Mouse (Mus musculus) cerebellum, postnatal 14 days (tissue): Measurements from ENCODE around the gene Cbx8.

Experiments used
- DNase-seq, 2 experiments: peaks; one replicate each; pipeline ENCODE4 v3.0.0; 2021; ENCODE audit warnings: mixed read lengths in 2 of 2

Cbx8 gene

DNA sequence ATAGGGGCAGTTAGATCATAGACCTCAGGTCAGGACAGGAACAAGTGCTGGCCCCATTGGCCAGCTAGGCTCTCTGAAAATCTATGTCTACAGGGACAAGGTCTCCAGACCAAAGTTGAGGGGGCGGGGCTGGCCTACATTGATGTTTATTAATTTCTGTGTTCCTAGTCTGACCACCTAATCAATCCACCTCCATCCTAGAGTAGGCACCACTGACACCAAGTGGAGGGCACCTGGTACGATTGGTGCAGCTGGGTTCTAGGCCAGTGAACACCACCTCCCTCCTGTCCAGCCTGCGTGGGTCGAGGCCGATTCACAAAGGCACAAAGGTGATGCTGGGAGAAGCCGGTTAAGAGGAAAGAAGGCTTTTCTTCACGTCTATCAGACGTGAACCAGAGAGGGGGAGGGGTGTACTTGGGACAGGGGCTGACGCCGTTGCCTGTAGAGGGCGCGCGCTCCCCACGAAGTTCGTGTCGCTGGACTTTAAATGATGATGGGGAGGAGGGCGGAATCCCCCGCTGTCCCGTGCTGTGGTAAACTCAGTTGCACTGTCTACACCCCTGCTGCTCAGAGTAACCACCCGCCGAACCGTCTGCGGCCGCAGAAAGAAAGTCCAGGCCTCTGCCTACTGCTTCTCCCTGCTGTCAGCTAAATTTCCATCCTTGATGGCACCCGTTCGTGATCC, 6.8 kb downstream of the Cbx8 start:
- DNase-seq, result peak; percentile 91 to 94

DNA sequence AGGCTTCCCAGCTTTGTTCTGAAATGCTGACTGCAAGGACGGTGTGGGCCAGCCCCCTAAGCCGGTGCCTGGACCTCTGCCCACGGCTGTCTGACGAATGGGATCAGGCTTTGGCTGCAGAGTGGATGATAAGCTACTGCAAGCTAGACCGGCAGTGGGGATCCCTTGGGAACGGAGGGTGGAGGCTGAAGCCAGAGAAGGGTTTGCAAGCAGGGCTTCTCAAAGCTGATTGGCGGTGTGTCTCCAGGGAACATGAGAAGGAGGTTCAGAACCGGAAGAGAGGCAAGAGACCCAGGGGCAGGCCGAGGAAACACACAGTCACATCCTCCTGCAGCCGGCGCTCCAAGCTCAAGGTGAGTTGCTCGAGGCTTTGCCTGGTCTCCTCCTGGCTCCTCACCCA, 14.6 kb downstream of the Cbx8 start:
- DNase-seq, result peak; percentile 44 to 56

DNA sequence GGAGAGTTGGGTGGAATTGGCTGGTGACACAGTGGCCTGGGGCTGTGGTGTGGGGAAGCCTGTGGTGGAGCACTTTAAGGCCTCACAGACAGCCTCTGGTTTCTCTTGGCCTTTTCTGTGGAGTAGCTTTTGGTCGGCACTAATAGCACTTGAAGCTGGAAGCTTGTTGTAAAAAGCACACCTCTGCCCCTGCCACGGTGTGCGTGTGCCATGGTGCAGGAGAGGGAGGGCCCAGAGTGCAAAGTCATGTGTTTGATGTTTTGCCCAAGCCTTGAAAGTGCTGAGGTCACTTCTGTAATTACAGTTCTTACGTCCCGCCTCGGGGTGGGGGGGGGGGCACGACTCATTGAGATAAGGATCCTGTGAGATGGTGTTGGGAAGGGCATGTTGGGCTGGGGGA, 16.5 kb downstream of the Cbx8 start:
- no peak for DNase-seq

DNA sequence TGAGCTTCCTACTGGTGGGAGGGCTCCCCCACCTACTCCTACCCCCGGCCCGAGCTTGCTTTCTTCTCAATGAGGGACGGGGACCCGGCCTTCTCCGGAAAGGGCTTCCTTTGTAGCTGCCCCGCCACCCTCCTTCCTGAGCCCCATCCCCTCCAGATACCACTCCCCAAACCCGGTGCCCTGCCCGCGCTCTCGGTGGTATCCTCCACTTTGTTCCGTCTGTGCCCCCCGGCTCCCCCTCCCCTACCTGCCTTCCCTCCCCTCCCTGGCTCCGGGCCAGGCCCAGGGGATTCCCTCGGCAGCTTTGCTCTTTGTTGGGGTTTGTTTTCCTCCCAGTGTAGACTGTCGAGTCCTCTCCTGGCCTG, 17.2 kb downstream of the Cbx8 start:
- peak; percentile 35 to 51 for DNase-seq

DNA sequence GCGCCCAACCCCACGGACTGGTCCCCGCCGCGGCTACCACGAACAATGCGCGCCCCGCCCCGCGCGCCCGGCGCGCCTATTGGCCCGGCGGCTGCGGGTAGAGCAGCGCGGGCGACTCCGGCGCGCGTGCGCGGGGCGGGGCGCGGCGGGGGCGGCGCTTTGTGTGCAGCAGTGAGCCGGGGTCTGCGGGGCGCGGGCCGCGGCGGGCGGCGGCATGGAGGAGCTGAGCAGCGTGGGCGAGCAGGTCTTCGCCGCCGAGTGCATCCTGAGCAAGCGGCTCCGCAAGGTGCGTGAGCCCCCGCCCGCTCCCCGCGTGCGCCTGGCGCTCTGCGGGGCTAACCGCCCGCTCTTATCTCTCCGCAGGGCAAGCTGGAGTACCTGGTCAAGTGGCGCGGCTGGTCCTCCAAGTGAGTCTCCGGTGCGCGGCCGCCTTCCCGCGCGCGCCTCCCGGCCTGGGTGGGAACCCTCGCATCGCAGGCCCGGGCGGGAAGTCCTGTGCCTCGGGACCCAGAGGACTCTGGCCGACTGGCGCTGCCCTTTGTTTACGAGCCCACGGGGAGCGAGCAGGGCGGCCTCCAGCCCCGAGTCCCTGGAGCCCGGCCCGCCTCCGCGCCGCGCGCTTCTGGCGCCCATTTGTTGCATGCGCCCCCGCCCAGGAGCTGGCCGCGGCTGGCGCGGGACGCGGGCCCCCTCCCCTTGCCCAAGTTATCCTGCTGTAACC, 17.7 kb downstream of the Cbx8 start, which contains the start of gene Cbx2:
Cbx2 (plus strand) TSS at position 68 of the 721 bp plus-strand sequence.
- peak; percentile 87 to 93 for DNase-seq

DNA sequence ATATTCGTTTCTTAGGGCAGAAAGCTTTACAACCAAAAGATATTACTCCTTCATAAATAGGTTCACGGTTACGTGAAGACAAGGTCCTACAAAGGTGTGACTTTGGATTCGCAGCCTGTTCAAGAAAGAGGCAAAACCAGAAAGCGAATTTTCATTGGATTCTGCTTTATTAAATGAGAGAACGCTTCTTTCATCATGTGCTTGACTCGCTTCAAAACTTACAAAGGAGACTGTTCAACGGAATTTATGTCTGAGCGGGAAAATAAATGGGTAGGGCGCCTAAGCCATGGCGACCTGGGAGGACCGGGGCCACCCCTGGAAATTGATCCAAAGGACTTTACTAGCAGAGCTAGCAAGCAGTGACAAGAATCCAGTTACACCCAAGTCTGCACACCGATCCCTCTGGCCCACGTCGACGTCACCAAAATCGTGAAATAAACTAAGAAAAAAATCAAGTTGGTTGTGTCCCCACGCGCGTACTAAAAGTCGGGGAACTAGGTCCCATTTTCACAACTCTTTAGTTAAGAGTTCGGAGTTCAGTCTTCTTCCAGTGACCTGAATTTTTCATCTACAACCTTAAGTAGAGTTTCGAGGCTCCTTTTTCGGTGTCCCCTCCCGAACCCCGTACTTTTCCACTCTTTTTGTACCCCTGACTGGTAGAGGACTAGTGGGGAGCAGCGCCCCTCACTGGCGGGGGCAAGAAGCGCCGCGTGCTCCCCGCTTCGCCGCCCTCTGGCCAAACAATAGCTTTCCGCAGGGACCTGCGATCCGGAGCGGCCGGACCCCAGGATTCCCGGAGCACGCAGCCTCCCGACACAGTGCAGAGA, 18.5 kb downstream of the Cbx8 start:
- no peak for DNase-seq

DNA sequence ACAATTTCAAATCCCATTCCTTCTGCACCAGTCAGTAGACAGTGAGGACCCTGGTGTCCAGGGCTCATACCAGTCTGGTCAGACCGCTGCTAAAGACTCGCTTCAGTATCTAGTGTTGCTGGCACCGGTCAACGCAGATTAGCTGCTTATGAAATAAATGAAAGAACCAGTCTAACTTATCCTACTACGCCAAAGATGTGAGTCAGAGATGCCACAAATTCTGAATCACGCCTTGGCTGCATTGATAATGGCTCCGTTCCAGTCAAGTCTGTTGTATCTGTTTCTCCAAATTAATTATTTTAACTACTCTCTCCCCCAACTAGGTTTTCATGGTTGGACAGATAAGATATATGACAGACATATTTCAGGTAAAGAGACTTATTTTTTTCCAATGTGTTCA, 19.6 kb downstream of the Cbx8 start:
- DNase-seq, result no peak

DNA sequence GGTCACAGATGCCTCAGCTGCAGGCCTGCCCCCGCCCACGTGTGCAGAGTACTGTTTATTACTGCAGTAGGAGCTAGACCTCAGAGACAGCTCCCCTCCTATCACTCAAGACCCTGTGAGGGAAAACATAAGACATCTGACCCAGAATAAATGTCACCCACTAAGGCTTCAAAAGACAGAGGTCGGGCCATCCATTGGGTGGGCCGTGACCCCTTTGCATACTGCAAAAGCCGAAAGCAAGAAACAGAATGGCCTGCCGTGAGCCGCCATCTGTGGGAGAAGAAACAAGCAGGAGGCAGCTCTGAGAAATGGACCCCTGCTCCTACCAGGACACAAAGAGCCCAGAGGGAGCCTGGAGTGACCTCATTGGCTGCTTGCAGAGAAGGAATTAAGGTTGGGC, 23.3 kb downstream of the Cbx8 start:
- no peak for DNase-seq

DNA sequence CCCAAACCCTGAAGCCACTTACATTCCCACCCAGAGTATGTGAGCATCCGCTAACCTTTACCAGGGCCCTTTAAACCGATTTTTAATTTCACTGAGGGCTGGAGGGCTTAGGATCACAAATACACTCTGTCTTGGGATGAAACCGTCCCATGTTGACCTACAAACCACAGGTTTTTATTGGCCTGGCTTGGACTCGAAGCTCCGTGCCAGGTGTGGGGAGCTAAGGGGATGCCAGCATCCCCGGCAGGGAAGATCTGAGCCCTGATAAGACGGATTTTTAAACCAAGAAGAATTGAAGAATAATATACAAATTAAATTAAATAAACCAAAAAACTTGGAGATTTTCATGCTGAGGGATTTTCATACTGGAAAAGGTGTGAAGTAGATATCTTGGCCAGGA, 26.3 kb downstream of the Cbx8 start:
- DNase-seq, result peak; percentile 53 to 59

DNA sequence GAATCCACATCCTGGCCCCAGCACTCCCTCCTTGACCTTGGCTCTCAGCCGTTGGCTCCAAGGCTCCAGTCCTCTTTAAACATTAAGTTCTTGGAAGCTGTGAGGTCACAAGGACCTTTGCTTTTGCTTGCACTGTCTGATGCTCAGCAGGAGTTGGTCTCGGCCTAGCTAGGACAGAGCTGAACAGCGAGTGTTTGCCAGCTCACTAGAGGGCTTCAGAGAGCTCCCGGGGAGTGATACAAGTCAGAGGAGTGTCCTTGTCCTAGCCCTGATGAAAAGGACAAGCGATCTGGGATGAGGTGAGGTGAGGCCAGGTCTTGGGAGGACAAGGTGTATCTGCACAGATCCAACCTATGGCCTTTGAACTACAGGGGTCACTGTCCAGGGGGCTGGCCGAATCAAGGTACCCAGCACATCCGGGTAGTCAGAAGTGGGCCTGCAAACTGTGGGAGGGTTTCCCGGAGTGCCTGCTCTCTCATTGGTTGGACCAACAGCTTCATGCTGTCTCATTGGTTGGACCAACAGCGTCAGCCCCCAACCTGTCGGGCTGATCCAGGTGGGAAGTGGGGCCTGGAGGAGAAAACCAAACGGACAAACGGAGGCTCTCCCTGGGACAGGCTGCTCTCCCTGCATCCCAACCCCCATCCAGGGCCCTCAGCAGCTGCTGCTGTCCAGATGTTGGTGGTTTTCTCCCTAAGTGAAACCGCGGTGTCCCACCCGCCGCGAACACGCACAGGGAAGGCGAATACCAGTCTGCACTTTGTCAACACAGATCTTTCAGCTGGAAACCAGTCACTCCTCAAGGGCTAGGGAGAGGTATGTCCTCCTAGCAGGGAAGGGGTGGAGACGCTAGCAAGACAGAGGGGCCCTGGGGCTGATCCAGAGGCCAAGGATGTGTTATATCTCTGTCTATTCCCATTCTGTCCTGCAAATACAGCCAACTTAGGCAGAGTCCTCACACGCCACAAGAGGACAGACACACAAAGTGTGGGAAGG, 33.0 kb downstream of the Cbx8 start:
- DNase-seq, result no peak

DNA sequence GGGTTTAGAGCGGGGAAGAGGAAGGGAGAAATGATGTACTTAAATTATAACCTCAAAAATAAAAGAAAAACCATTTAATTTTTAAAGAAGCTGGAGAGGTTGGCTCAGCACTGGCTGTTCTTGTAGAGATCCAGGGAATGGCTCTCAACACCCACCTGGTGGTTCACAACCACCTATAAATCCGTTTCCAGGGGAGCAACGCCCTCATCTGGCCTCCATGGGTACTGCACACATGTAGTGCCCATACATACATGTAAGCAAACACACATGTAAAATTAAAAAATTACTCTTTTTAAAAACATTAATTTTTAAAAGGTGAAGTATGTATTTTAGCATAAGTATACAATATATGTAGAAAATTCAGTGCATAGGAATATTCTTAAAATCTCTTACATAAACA, 34.3 kb downstream of the Cbx8 start:
- DNase-seq, result no peak

DNA sequence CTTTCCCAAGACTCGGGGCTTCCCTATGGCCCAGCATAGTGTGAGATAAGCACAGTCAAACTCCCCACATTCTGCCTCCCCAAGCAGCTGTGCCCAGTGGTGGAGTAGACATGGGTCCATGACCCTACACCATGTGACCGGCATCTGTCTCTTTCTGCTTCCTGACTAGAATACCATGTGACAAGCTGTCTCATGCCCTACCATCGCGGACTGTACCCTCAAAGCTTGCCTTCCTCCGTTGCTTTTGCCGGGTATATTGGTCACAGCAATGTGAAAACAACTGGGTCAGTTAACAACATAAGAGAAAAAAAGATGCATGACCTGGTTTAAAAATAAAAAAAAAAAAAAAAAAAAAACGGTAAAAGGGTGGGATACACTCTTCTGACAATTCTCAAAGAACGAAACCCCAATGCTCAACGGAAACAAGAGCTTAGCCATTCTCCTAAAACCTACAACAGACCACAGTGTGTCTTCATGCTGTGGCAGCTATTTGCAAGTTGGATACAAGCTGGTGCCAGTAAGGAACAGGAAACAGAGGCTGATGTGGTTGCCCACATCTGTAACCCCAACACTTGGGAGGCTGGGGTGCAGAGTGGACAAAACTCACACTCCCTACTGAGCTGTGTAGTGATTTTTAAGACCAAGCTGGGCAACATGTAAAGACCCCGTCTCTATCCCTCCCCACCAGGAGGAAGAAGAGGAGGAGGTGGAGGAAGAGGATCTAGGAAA, 35.1 kb downstream of the Cbx8 start:
- DNase-seq, result no peak

DNA sequence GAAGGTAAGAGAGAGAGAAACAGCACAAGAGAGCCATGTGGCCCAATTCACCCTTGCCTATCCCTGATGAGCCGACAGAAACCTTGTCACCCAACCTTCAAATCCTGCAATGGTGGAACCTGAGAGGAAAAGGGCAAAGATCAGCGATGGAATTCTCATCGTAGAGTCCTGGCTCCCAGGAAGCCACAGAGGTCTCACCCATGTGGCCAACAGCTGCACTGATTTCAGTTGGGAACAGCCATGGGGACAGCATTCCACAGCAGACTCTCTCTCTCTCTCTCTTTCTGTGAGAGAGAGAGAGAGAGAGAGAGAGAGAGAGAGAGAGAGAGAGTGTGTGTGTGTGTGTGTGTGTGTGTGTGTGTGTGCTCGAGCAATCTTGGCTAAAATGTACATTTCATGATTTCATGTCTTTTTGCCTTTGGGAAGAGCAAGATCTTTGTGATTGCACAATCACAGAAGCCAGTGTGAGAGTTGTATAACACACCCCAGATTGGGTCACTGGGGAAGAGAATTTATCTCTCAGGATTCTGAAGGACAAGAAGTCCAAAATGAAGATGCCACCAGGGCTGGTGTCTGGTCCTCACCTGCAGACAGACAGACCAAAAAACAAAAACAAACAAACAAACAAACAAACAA, 39.2 kb downstream of the Cbx8 start:
- DNase-seq, result no peak

DNA sequence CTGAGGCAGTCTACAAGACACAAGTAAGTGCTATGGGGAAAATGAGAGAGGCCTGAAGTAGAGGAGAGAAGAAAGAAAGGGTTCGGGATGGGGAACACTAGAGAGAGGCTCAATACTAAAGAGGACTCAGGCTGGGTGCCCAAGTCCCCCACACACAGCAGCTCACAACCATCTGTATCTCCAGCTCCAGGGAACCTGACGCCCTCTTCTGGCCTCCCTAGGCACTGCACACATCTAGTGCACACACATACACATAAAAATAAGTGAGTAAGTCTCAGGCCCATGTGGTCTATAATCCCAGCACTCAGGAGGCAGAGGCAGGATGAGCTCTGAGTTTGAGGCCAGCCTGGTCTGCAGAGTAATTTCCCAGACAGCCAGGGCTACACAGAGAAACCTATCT, 39.9 kb downstream of the Cbx8 start:
- peak in 1 of 2 experiments; percentile 48 for DNase-seq

DNA sequence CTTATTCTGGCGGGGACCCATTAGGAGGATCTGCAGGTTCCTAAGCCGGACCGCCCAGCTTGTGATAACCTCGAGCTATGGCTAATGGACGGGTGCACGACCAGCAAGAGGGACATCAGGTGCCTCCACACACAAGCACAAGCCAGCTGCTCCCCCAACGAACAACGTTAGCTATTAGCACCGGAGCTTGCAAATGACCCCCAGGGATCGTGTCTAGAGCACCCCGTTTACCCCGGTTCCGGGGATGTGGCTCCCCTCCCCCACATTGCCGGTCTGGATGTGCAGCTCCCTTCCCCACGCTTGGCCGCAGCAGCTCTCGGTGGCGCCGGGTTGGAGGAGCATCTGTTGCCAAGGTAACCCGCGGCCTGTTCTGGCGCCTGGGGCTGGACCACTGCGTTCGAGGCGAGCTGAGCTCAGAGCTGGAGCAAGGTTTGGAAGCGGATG, 41.4 kb downstream of the Cbx8 start:
- DNase-seq, result peak; percentile 80 to 81

DNA sequence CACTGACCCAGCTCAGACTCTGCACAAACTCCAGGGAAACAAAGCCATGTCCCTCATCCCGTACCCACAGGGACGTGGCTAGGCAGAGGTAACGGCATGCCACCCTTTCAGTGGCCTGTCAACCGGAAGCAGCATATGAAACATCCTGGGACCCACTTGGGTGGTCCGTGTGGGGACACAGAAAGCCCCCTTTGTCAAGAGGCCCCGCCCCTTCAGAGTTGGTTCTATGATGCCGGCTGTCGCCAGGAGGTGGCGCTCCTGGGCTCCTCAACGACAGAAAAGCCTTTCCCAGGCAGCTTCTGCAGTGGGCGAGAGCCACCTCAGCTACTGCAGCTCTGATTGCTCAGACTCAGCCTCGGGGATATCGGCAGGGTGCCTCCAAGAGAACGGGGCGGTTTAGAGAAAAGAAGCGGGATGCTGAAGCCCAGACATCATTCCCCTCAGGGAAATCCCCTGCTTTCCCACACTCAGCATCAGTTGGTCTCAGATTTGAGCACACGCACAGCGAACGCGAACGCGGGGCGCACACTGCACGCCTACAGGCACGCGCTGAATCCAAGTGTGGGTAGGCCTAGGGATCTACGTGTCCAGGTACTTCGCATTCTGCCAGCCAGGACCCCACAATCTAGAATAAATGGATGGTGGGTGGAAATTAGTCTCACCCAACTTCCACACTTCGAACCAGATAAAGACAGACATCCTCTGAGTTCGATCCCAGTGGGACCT, 42.1 kb downstream of the Cbx8 start:
- peak; percentile 93 to 94 for DNase-seq

DNA sequence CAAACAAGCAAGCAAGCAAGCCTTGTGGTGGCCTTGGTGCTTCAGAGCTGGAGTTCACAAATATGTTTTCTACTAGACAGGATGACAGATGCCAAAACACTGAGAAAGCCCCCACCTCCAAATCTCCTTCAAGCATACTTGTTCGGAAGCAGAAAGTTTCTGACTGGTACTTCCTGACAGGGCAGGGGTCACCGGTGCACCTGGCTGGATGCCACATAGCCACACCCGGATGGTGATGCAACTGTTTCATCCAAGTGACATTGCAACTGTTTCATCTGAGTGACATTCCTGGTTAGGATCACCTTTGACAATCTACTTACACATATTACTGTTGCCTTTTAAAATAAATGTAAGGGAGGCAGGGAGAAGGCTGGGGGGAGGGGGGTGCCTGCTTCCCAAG, 43.6 kb downstream of the Cbx8 start:
- no peak for DNase-seq

DNA sequence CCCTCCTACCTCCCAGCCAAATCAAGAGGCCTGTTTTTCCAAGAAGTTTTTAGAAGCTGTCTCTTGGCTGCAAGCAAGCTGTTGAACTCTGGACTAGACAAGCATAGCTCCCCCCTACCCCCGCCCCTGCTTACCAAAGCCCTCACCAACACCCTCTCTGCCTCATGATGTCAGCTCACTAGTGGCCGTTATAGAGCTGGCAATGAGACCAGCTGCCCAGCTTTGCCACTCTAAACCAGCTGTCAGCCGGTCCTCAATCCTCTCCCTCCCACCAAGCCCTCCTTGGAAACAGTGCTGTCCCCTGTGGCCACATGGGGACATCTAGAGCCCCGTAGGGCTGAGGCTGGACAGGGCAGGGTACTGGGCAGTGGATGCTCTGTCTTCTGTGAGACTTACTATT, 45.3 kb downstream of the Cbx8 start:
- no peak for DNase-seq

DNA sequence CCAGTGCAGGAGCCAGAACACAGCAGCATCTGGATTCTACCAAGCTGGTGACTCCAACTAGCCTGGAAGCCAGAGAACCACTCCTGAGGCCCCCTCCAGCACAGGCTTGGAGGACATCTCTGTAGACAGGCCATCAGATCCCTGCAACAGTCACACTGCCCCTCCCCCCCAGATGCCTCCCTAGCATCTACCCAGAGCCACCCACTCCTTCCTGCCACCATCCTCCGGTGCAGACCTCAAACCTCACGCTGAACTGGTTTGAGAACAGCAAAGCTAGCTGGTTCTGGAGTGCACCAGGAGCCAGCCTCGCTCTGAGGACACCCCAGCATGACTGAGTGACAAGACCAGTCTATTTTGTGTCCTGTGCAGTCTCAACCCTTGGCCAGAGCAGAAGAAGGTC, 48.0 kb downstream of the Cbx8 start:
- no peak for DNase-seq

DNA sequence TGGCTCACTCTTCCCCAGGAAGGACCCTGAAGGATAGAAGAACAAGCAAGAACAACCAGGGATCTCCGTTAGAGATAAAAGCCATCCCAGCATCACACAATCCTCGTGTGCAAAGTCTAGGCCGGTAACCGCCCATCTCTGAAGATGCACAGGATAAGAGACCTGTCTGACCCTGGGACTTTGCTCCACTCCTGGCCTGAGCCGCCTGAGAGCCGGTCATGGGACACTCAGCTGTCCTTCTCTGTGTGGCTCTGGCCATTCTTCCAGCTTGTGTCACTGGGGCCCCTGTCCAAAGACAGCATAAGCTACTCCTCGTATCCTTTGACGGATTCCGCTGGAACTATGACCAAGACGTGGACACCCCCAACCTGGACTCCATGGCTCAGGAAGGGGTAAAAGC, 52.8 kb downstream of the Cbx8 start, which contains the start of gene Enpp7:
Enpp7 (plus strand) TSS at position 190 of the 400 bp plus-strand sequence.
- DNase-seq, result no peak
